Comparison of ENCODE assay signal across 8 mouse cellular contexts in the genomic region with DNA sequence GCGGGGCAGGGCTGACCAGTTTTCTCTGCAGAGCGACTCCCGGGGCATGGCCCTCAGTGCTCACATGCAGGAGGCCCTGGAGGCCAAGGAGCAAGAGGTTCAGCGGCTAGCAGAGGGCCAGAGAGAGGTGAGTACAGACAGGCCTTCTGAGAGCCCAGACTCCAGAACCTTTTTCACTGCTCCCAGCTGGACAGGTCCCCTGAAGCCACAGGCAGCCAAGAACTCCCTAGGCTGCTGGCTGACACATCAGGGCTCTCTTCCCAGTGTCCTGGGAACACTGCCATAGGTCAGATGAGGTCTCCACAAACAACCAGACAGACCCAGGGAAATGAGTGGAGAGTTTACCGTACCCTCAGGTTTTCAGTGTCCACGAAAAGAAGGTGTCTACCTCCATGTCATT. TPM values are rescaled to one million over a fixed set of nuclear protein-coding genes. Genes with fewer than 3 reads are reported as not detected.
DNase-seq lines count a peak whose midpoint lies in the region; ATAC-seq lines count a peak whose summit lies in the region.

No protein-coding gene starts in this region.

- H3K27ac ChIP-seq in heart, embryonic 10.5 days, result no peak overlapping the region
- H3K27ac ChIP-seq in embryonic facial prominence, embryonic 15.5 days (replicated peaks), result peak overlapping the region; percentile 22; the same call in 1 of the 2 replicates
- no peak overlapping the region for H3K27ac ChIP-seq in neural tube, embryonic 15.5 days (replicated peaks)

- no peaks in the 10 kb centered on the region; the same call in none of the 2 replicates for H3K27me3 ChIP-seq in heart, embryonic 10.5 days (ENCODE audit: insufficient read depth, poor library complexity, severe bottlenecking)
- H3K27me3 ChIP-seq in embryonic facial prominence, embryonic 15.5 days, result no peaks in the 10 kb centered on the region
- H3K27me3 ChIP-seq in neural tube, embryonic 15.5 days (replicated peaks), result no peaks in the 10 kb centered on the region

- no peak overlapping the region for H3K4me2 ChIP-seq in embryonic facial prominence, embryonic 15.5 days (replicated peaks)
- H3K4me2 ChIP-seq in neural tube, embryonic 15.5 days, result no peak overlapping the region

- H3K36me3 ChIP-seq in heart, embryonic 10.5 days, result no peaks in the 10 kb centered on the region
- H3K36me3 ChIP-seq in embryonic facial prominence, embryonic 15.5 days, result no peaks in the 10 kb centered on the region
- H3K36me3 ChIP-seq in neural tube, embryonic 15.5 days, result no peaks in the 10 kb centered on the region

- no peak for ATAC-seq in embryonic facial prominence, embryonic 15.5 days (ENCODE audit: insufficient number of reproducible peaks, low FRiP score, low TSS enrichment, low read depth)
- ATAC-seq in neural tube, embryonic 15.5 days (ENCODE audit: low FRiP score), result no peak

- no peaks in the 10 kb centered on the region for H3K9me3 ChIP-seq in heart, embryonic 10.5 days
- no peaks in the 10 kb centered on the region for H3K9me3 ChIP-seq in embryonic facial prominence, embryonic 15.5 days (replicated peaks)
- no peaks in the 10 kb centered on the region for H3K9me3 ChIP-seq in neural tube, embryonic 15.5 days (replicated peaks)

- H3K4me3 ChIP-seq in heart, embryonic 10.5 days, result no peak overlapping the region
- no peak overlapping the region for H3K4me3 ChIP-seq in embryonic facial prominence, embryonic 15.5 days (replicated peaks)
- no peak overlapping the region for H3K4me3 ChIP-seq in neural tube, embryonic 15.5 days (replicated peaks)

- WGBS in heart, embryonic 10.5 days, result 74% methylated on average over 6 of the region's 6 CpGs
- 53% methylated on average over 6 of the region's 6 CpGs for WGBS in embryonic facial prominence, embryonic 15.5 days
- WGBS in neural tube, embryonic 15.5 days, result 76% methylated on average over 6 of the region's 6 CpGs

- DNase-seq in heart, adult 18-20 months, result peak; percentile 91
- no peak for DNase-seq in heart, embryonic 10.5 days (ENCODE audit: low spot score)
- peak; percentile 72 for DNase-seq in NIH3T3 (ENCODE audit: low read depth)
- DNase-seq in kidney, postnatal 4 days, result peak; percentile 66 to 74
- peak; percentile 77 for DNase-seq in testis, postnatal 10 days (ENCODE audit: low spot score)
- DNase-seq in thymus, postnatal 36 days, result no peak

- H3K9ac ChIP-seq in embryonic facial prominence, embryonic 15.5 days, result no peak overlapping the region
- H3K9ac ChIP-seq in neural tube, embryonic 15.5 days (replicated peaks), result no peak overlapping the region

- peaks cover 15% of the 10 kb centered on the region for H3K4me1 ChIP-seq in heart, embryonic 10.5 days
- peaks cover 34% of the 10 kb centered on the region for H3K4me1 ChIP-seq in embryonic facial prominence, embryonic 15.5 days
- no peaks in the 10 kb centered on the region for H3K4me1 ChIP-seq in neural tube, embryonic 15.5 days

RNA-seq across cellular contexts. Expression of a gene that starts 22.3 kb away (rescaled TPM):
- under 1 TPM in 1 of 2 experiments, not detected in 1; 0.69 TPM for total RNA-seq in heart, adult 18-20 months (2021)
- polyA plus RNA-seq in heart, embryonic 10.5 days (2016; fragmentation: Nextera tagmentation; extraction: Ambion mirVana), result 0.23 and 0.48 TPM in 2 replicates
- polyA plus RNA-seq in embryonic facial prominence, embryonic 15.5 days (2015; fragmentation: Nextera tagmentation; extraction: Ambion mirVana), result 3.4 and 4.5 TPM in 2 replicates
- polyA plus RNA-seq in neural tube, embryonic 15.5 days (2015; fragmentation: Nextera tagmentation; extraction: Ambion mirVana), result 0.15 and 3.7 TPM in 2 replicates

RNA-seq across cellular contexts. Expression of a gene that starts 45.5 kb away (rescaled TPM):
- total RNA-seq in heart, adult 18-20 months (2021), result 100 to 1,000 TPM; 101 to 149 TPM
- 31.3 and 33.1 TPM in 2 replicates for polyA plus RNA-seq in heart, embryonic 10.5 days (2016; fragmentation: Nextera tagmentation; extraction: Ambion mirVana)
- polyA plus RNA-seq in embryonic facial prominence, embryonic 15.5 days (2015; fragmentation: Nextera tagmentation; extraction: Ambion mirVana), result 347 and 357 TPM in 2 replicates
- polyA plus RNA-seq in neural tube, embryonic 15.5 days (2015; fragmentation: Nextera tagmentation; extraction: Ambion mirVana), result 99.0 and 99.7 TPM in 2 replicates

Comparison
In these comparisons a context has a peak if more than half of its experiments do, and no peak if none do; other contexts are left out.
1. DNase-seq: peak in heart, adult 18-20 months (2 of 2), NIH3T3 (single experiment), kidney, postnatal 4 days (2 of 2) and testis, postnatal 10 days (single experiment); none in heart, embryonic 10.5 days (single experiment) and thymus, postnatal 36 days (0 of 2).